Mouse (Mus musculus) hindbrain, embryonic 14.5 days (tissue): ENCODE measurements at regions not wholly inside any gene's neighbourhood (a gene's known extent, or its start where the extent isn't known, plus 50 kb on each side); places are given as distances from the start of the nearest gene placed in this dataset.

Experiments used
- ATAC-seq: fragments of 200-750 bp; cut with Nextera tagmentation; 2 replicates; pipeline ENCODE4 v1.8.0; 2017; ENCODE audit warnings: moderate number of reproducible peaks, mild to moderate bottlenecking, moderate TSS enrichment, moderate library complexity; ENCODE audit not compliant: low FRiP score
- DNase-seq: peaks from one replicate; pipeline ENCODE4 v3.0.0-alpha.2; 2015; ENCODE audit warnings: low spot score
- H3K27ac ChIP-seq: fragments of 300-500 bp; sonication (generic); 2 replicates; pipeline ENCODE4 v1.5.1; 2014; ENCODE audit warnings: mild to moderate bottlenecking, moderate library complexity
- H3K27me3 ChIP-seq: fragments of 300-500 bp; sonication (generic); 2 replicates; pipeline ENCODE4 v1.6.1; 2014; ENCODE audit warnings: mild to moderate bottlenecking, low read length, mixed read lengths; ENCODE audit not compliant: control insufficient read depth, insufficient read depth
- H3K36me3 ChIP-seq: fragments of 300-500 bp; sonication (generic); replicated peaks from 2 replicates; pipeline ENCODE4 v1.6.1; 2014; ENCODE audit not compliant: control insufficient read depth, insufficient read depth
- H3K4me1 ChIP-seq: fragments of 300-500 bp; sonication (generic); replicated peaks from 2 replicates; pipeline ENCODE4 v1.6.1; 2014; ENCODE audit warnings: antibody characterized with exemption, low read length, mixed read lengths; ENCODE audit not compliant: control insufficient read depth, insufficient read depth
- H3K4me2 ChIP-seq: fragments of 300-500 bp; sonication (generic); replicated peaks from 2 replicates; pipeline ENCODE4 v1.6.1; 2014; ENCODE audit warnings: mild to moderate bottlenecking, moderate library complexity
- H3K4me3 ChIP-seq: fragments of 300-500 bp; sonication (generic); replicated peaks from 2 replicates; pipeline ENCODE4 v1.5.1; 2014; ENCODE audit warnings: mild to moderate bottlenecking, low read length
- H3K9ac ChIP-seq: fragments of 300-500 bp; sonication (generic); 2 replicates; pipeline ENCODE4 v1.6.1; 2014
- H3K9me3 ChIP-seq: fragments of 300-500 bp; sonication (generic); 2 replicates; pipeline ENCODE4 v1.6.1; 2016; ENCODE audit warnings: low read length; ENCODE audit not compliant: control insufficient read depth
- WGBS: fragments of 180-500 bp; shearing (Covaris S2); extraction: QIAGEN DNeasy Blood & Tissue Kit; methylation state at CpG from one replicate; pipeline ENCODE4 v1.1.7; 2014; 5-methylcytosine and 5-hydroxymethylcytosine counted together

GRCm38 (mm10) chr1:94149958-94150357 lies 97.6 kb upstream of the Pdcd1 start:
- DNase-seq = no peak
- WGBS = 93% methylated on average over 4 of the region's 4 CpGs
- ATAC-seq = no peak
- Histone ChIP-seq H3K4me3 (no peak overlapping the region), H3K36me3 (no peaks in the 10 kb centered on the region), H3K27ac (no peak overlapping the region), H3K4me2 (no peak overlapping the region), H3K27me3 (no peaks in the 10 kb centered on the region), H3K4me1 (no peaks in the 10 kb centered on the region), H3K9me3 (no peaks in the 10 kb centered on the region), H3K9ac (no peak overlapping the region)

GRCm38 (mm10) chr1:94147015-94147414 lies 94.7 kb upstream of the Pdcd1 start:
- DNase-seq = no peak
- Histone ChIP-seq H3K4me1 (no peaks in the 10 kb centered on the region), H3K27me3 (no peaks in the 10 kb centered on the region), H3K36me3 (no peaks in the 10 kb centered on the region), H3K27ac (no peak overlapping the region), H3K4me3 (no peak overlapping the region), H3K9ac (no peak overlapping the region), H3K9me3 (no peaks in the 10 kb centered on the region), H3K4me2 (no peak overlapping the region)
- 86% methylated on average over 4 of the region's 4 CpGs for WGBS
- no peak for ATAC-seq

GRCm38 (mm10) chr1:94140518-94140917 lies 88.2 kb upstream of the Pdcd1 start:
- Histone ChIP-seq H3K36me3 (no peaks in the 10 kb centered on the region), H3K4me2 (no peak overlapping the region), H3K4me3 (no peak overlapping the region), H3K27me3 (no peaks in the 10 kb centered on the region), H3K9me3 (no peaks in the 10 kb centered on the region), H3K9ac (no peak overlapping the region), H3K27ac (no peak overlapping the region), H3K4me1 (no peaks in the 10 kb centered on the region)
- ATAC-seq (no peak), DNase-seq (no peak)
- WGBS = 67% methylated on average over 3 of the region's 3 CpGs

- Histone ChIP-seq H3K4me2 (no peak overlapping the region), H3K27ac (no peak overlapping the region), H3K36me3 (no peaks in the 10 kb centered on the region), H3K4me1 (no peaks in the 10 kb centered on the region), H3K4me3 (no peak overlapping the region), H3K9ac (no peak overlapping the region), H3K9me3 (no peaks in the 10 kb centered on the region), H3K27me3 (no peaks in the 10 kb centered on the region)
- WGBS = 81% methylated on average over 5 of the region's 5 CpGs
- ATAC-seq (0 out of 2 replicates have a peak, but pooled peaks have one; percentile 40), DNase-seq (peak; percentile 75)
Measured at GRCm38 (mm10) chr1:94139445-94140062, 87.2 kb upstream of the Pdcd1 start.

GRCm38 (mm10) chr1:94136731-94137130 lies 84.4 kb upstream of the Pdcd1 start:
- Histone ChIP-seq H3K9me3 (no peaks in the 10 kb centered on the region), H3K4me1 (no peaks in the 10 kb centered on the region), H3K4me2 (no peak overlapping the region), H3K4me3 (no peak overlapping the region), H3K9ac (no peak overlapping the region), H3K27me3 (no peaks in the 10 kb centered on the region), H3K27ac (no peak overlapping the region), H3K36me3 (no peaks in the 10 kb centered on the region)
- no peak for DNase-seq
- ATAC-seq = no peak
- 83% methylated on average over 8 of the region's 8 CpGs for WGBS
